Mouse (Mus musculus) v-Abl transformed pro-B cells (cell line): ENCODE results near the gene Hyal2.

Source experiments
- in situ Hi-C, 2 experiments: fragments of 400-800 bp; cut with MboI; formaldehyde crosslinking; loops; one replicate each; pipeline ENCODE4 v1.15.1; 2025; ENCODE audit not compliant: unreplicated experiment in 2 of 2

Hyal2 gene

GRCm38 (mm10) chr9:107601275-107601674 is 33.5 kb downstream of the Hyal2 start:
- in situ Hi-C loops = no loop called here

GRCm38 (mm10) chr9:107602068-107602648 is 34.4 kb downstream of the Hyal2 start:
- in situ Hi-C loops = no loop called here

GRCm38 (mm10) chr9:107603251-107603650 is 35.5 kb downstream of the Hyal2 start:
- in situ Hi-C loops = no loop called here

- in situ Hi-C loops = loop anchor here (5.0 kb wide), 2 partner anchors 37 to 132 kb away; no protein-coding TSS in a partner anchor
Measured at GRCm38 (mm10) chr9:107605041-107605661, 37.4 kb downstream of the Hyal2 start.

GRCm38 (mm10) chr9:107606591-107606990 is 38.8 kb downstream of the Hyal2 start:
- in situ Hi-C loops = loop anchor here (5.0 kb wide), 2 partner anchors 36 to 131 kb away; no protein-coding TSS in a partner anchor

GRCm38 (mm10) chr9:107607036-107607435 is 39.3 kb downstream of the Hyal2 start:
- in situ Hi-C loops = loop anchor here (5.0 kb wide), 2 partner anchors 35 to 130 kb away; no protein-coding TSS in a partner anchor

- in situ Hi-C loops = loop anchor here (5.0 kb wide), 2 partner anchors 35 to 130 kb away; no protein-coding TSS in a partner anchor
Measured at GRCm38 (mm10) chr9:107607653-107608245, 40.0 kb downstream of the Hyal2 start.

GRCm38 (mm10) chr9:107608741-107609432 is 41.1 kb downstream of the Hyal2 start, which contains the start of gene Sema3b:
Gene Sema3b, minus strand, starts transcription at chr9:107609229.
- in situ Hi-C loops = loop anchor here (5.0 kb wide), 2 partner anchors 33 to 128 kb away; no protein-coding TSS in a partner anchor

- in situ Hi-C loops = loop anchor here (5.0 kb wide), 2 partner anchors 33 to 128 kb away; no protein-coding TSS in a partner anchor
Measured at GRCm38 (mm10) chr9:107609433-107609830, 41.7 kb downstream of the Hyal2 start.

GRCm38 (mm10) chr9:107611456-107612190 is 43.9 kb downstream of the Hyal2 start:
- in situ Hi-C loops = no loop called here

GRCm38 (mm10) chr9:107612191-107612944 is 44.6 kb downstream of the Hyal2 start:
- in situ Hi-C loops = no loop called here

- in situ Hi-C loops = no loop called here
Measured at GRCm38 (mm10) chr9:107612945-107613569, 45.3 kb downstream of the Hyal2 start.

GRCm38 (mm10) chr9:107615035-107615434 is 47.3 kb downstream of the Hyal2 start:
- in situ Hi-C loops = no loop called here

- in situ Hi-C loops = no loop called here
Measured at GRCm38 (mm10) chr9:107617461-107617860, 49.7 kb downstream of the Hyal2 start.

- in situ Hi-C loops = no loop called here
Measured at GRCm38 (mm10) chr9:107618098-107618497, 50.4 kb downstream of the Hyal2 start.

GRCm38 (mm10) chr9:107618778-107619545 is 51.2 kb downstream of the Hyal2 start:
- in situ Hi-C loops = no loop called here

GRCm38 (mm10) chr9:107619546-107619879 is 51.8 kb downstream of the Hyal2 start:
- in situ Hi-C loops = no loop called here

- in situ Hi-C loops = no loop called here
Measured at GRCm38 (mm10) chr9:107620954-107621353, 53.2 kb downstream of the Hyal2 start.
